Mouse (Mus musculus) CH12.LX (cell line): ENCODE measurements around the gene Maml2.

Source experiments
- MAX ChIP-seq: IDR thresholded peaks from 2 replicates; pipeline ENCODE4 v1.6.1; 2011; ENCODE audit warnings: low read length, improper control_type of control experiment
- POLR2A ChIP-seq: IDR thresholded peaks from 2 replicates; pipeline ENCODE4 v1.6.1; 2011; ENCODE audit warnings: low read depth, mild to moderate bottlenecking, improper control_type of control experiment, low read length

DNA sequence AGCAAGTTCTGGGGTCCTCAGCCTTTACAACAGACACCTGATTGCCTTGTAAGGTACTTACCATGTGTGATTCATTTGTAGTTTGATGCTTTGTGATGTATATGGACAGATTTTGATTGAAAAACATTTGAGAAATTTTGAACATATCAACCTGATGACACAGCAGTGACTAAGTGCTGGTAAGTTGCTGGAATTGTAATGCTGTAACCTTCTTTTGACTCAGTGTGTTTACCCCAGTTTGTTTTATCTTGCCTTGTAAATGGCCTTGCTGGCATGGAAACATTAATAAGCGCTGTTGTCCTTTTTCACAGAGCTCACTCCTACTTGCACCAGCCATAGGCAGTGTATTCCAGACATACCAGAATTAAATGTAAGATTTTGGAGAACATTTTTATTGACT, 163.2 kb downstream of the Maml2 start:
- TF ChIP-seq MAX: no peak
- no peak for TF ChIP-seq POLR2A
